Mouse (Mus musculus) adrenal gland, postnatal 10 days (tissue): Measurements from ENCODE around the gene Trpm3. TPM values are rescaled to one million over a fixed set of nuclear protein-coding genes. Genes with fewer than 3 reads are reported as not detected.

Experiments
- DNase-seq: peaks from one replicate; pipeline ENCODE4 v3.0.0; 2021; ENCODE audit warnings: mixed read lengths
- long read RNA-seq, 2 experiments: library from polyadenylated mRNA; stranded (forward); transcript quantifications; one replicate each; pipeline ENCODE4 v2.0.0; 2021
- total RNA-seq, 2 experiments: library from RNA; stranded (reverse); gene quantifications; 2 replicates each; pipeline ENCODE4 v1.2.3; 2021

The Trpm3 gene
- total RNA-seq: 1 to 10 TPM; 1.4 to 1.8 TPM
- long read RNA-seq, experiment 1, partial matches to known transcripts: 0 of 4 reads
- long read RNA-seq, experiment 1, other reads (novel, unspliced or antisense): 4 of 4 reads
- long read RNA-seq, experiment 2, partial matches to known transcripts: 0 of 4 reads
- long read RNA-seq, experiment 2, other reads (novel, unspliced or antisense): 4 of 4 reads

- peak; percentile 76 for DNase-seq
Observed at GRCm38 (mm10) chr19:22138590-22139421, at the start of gene Trpm3. Trpm3 (plus strand) TSS chr19:22139046.

- no peak for DNase-seq
Observed at GRCm38 (mm10) chr19:22100582-22100981, 38.3 kb upstream of the Trpm3 start.

DNA sequence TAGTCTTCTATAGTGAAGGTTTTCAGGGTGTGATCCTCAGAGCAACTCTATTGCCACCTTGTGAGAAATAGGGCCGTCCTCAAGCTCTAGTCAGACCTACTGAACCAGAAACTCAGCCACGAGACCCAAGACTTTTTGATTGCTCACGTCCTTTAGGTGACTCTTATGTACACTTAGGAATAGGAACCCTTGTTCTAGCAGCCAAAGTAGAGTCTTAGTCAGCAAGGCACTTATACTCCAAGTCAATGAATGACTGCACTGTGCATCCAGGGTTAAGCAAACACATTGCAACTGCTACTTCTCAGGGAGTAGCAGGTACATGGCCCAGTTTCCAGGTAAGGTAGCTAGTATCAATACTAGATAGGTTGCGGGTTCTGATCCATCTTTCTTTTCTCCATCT lies 35.0 kb upstream of the Trpm3 start:
- no peak for DNase-seq

DNA sequence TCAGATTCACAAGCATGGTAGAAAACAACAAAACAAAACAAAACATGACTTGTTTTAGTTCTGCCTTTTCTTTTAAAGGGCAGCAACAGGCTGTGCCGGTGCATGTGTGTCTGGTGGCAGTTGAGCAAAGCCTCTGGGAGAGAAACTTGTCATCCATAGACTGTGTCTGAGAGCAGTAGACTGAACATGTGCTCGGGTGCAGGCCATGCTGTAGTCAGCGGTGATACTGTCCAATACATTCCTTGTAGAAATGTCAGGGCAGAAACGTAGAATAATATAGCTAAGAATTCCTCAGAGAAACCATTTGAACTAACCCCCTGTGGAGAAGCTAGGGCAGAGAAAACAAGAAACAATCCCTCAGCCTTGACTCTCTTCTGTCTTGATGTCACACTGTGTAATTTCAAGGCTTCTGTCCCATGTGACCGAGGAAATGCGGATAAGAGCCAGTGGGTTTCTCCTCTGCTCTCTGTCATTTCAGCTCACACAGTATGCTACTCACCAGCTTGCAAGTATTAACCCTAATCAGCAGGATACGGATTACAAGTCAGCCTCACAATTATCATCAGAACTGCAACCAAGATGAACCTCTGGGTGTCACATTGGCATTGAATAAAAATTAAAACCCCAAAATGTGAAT lies 33.9 kb upstream of the Trpm3 start:
- DNase-seq: no peak

DNA sequence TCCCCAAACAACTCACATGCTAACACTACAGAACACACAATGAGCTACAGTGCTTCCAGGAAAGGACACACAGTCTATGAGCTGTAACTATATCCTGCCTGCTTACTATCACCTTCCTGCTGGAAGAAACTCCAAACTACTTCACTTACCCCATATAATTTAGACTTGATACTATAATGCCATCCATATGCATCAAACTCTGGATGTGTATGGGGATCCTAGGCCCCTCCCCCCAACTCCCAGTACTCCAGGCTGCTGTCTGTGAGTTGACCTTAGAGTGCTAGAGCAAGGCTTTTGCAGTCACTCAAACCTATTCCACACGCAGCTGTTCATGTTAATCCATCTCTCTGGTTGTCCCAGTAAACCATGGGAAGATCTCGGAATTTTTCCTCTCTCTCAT lies 33.2 kb upstream of the Trpm3 start:
- no peak for DNase-seq

DNA sequence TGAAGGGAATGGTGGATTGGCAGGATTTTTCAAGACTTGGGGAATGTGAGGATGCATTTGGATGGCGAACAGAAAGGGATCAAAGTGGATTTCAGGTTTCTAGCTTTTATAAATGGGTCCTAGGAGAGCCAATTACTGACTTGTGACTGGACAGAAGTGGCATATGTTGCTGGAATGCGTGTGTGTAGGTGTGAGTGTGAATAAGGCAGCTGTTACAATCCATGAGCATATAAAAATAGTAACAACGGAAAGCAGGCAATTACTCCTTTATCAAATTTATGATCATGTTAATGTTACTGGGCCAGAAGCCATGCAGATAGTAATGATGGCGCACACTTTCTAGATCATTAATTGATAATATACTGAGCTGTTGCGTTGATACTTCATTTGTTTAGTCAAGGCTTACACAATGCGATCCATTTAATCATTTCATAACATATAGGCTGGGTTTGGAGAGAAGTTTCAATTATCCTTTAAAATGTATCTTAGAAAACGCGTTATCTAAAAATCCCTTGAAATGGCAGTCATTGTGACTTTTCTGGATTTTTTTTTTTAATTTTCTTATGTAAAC lies 29.9 kb upstream of the Trpm3 start:
- no peak for DNase-seq

- DNase-seq: no peak
Observed at GRCm38 (mm10) chr19:22120976-22121375, 17.9 kb upstream of the Trpm3 start.

GRCm38 (mm10) chr19:22121631-22122030 lies 17.2 kb upstream of the Trpm3 start:
- DNase-seq: no peak

DNA sequence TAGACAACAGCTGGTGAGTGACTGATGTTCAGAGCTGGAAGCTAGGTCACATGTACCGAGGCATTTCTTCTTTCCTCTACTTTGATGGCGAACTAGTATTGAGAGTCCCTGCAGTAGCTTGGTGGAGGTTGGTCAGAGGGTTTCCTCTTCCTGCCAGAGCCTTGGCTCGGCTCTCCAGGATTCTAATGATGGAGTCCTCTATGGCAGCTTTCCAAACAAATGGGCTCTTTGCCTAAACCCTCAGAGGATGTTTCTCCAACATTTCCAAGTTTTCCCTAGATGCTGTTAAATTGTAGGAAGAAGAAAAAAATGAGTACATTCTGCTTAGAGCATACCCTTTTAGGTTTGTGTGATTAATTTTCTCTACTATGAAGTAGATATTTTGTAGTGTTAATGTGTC lies 6.2 kb upstream of the Trpm3 start:
- no peak for DNase-seq

DNA sequence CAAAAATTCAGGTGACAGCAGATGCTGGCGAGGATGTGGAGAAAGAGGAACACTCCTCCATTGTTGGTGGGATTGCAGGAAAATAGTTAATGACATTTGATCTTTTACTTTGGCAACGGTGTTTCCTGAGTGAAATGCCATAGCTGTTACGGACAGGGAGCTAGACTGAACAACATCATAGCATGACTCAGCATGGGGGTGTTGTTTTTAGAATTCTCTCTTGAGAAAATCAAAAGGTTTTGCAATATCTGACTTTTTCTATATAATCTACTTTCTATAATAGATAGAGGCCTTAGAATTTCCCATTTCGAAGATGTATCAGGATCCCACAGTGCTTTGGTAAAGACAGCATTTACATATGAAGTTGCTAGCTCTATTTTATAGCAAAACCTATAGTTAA lies 39.7 kb downstream of the Trpm3 start:
- DNase-seq: no peak

GRCm38 (mm10) chr19:22179017-22179416 lies 40.2 kb downstream of the Trpm3 start:
- no peak for DNase-seq

- no peak for DNase-seq
Observed at GRCm38 (mm10) chr19:22180136-22180535, 41.3 kb downstream of the Trpm3 start.

- DNase-seq: no peak
Observed at GRCm38 (mm10) chr19:22189716-22190115, 50.9 kb downstream of the Trpm3 start.

DNA sequence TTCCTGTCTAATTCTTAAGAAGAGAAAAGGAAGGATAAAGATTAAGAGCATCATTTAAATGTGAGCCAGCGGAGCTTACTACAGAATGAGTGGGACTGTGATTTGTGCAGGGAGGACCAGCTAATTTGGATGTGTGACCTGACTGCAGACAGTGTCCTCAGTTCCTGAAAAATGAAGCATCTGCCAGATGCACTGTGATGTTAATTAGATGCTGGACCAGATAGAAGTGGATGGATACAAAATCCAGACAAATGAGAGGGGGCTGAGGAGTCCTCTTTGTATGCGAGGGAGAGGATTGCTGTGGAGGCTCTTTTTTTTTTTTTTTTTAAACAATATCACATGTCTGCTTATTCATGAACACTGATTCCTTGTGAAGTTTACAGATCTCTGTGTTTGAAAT lies 83.7 kb downstream of the Trpm3 start:
- DNase-seq: no peak

DNA sequence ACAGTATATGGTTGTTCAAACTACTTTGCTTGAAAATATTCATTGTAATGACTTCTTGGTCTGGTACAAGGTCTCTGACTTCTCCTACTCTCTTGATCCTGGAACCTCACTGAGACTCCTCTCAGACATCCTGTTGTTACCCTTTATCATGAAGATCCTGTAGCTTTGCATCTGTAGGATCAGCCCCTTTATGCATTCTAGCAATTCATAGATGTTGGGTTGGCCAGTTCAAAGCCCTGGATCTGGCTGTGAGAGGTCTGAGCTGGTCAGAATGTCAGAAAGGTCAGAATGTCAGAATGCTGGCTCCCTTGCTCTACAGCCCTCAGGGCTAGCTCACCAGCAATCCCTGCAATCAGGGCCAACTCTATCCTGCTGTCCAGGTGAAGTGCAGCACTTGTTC lies 95.3 kb downstream of the Trpm3 start:
- no peak for DNase-seq

- DNase-seq: no peak
Observed at GRCm38 (mm10) chr19:22249076-22249475, 110.2 kb downstream of the Trpm3 start.

DNA sequence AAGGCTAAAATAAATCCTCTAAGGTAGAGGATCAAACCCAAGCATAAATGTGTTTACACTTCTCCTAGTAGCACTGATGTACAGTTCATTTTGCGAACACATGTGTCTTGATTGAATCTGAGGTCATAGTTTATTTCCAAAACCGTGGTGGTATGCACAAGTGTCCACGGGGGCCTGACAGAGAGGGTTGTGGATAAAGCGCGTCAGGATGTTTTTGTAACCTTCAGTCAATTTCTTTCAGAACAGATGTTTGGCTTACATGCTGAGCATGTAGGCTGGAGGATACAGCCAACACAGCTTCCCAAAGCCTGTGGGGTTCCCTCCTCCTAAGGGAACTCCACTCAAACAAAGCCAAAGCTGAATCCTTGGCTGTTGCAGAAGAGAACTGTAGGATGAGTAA lies 134.1 kb downstream of the Trpm3 start:
- no peak for DNase-seq

DNA sequence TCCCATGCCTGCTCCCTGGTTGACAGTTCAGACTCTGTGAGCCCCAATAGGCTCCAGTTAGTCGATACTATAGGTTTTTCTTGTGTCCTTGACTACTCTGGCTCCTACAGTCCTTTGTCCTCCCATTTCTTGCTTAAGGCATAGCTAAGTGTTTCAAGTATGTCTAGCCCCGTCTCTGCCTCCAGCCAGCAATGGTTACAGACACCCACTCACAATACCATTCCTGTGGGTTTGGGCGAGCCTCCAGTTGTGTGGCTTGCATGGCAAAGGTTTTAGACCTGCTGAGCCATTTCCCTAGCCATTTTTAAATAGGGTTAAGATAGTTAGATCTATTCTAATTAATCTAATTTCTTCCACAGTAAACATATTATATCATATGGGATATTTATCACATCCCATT lies 145.8 kb downstream of the Trpm3 start:
- no peak for DNase-seq

DNA sequence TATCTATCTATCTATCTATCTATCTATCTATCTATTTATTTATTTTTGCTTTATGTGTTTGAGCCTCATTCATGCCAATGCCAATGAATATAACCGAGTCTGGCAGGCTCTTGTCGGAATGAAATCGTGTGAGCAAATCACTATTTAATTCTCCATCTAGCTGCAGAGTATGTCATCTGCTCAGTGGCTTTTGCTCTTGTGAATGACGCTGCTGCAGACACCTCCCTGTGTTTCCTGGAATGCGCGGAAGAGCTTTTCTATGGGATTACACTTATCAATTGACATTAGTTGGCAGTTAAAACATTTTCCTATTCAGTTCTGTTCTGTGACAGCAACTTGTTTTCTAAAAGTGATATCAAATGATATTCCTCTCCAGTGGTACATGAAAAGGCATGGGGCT lies 153.8 kb downstream of the Trpm3 start:
- DNase-seq: no peak

DNA sequence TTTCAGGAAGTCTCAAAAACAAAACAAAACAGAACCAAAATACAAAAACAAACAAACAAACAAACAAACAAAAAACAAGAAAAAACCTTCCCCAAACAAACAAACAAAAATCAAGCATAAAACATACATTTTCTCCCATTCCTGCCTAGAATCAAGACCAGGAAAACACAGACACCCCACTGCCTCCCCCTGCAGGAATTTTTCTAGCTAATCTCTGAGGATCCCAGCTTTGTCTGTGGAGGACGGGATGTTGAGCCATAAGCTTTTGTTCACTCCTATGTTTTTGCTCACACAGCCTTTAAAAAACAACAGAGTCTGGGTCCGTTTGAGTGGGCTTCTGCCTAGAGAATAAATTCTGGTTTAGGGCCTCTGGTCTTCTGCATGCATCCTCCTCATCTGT lies 162.1 kb downstream of the Trpm3 start:
- DNase-seq: no peak

DNA sequence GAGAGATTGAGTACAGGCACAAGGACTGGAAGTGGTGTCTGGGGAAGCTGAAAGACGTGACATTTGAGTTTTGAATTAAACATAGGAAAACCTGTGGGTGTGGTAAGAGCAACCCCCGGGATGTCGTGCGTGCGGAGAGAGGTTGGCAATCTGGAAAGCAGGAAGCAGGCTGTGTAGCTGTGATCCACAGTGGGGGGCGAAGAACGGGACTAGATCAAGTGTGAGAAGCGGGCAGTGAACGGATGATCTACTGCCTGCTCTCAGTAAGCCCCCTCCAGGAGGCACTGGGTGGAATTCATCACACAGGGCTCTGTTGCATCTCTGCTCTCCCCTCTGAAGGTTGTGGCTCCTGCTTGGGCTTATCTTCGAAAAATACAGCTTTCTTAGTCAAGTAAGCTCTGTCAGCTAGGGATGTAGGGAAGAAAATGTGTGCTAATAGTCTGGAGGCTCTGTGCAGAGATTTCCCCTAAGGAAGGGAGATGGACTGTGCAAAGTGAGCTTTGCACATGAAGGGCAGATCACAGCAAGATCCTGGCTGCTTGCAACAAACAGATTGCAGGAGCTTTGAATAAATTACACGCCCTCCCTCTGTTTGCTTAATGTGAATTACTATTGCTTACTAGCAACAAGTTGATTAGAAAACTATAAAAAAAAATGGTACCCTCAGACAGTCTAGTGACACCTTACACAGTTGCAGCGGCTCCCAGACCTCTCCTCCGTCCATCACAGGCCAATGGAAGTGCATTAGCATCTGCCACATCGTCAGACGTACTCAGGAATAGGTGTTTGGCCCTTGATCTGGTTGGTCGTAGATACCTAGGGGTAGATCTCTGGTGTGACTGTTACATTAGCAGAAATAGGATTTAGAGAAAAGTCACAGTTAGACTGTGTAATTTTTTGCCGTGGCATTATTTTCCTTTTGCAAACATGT lies 164.4 kb downstream of the Trpm3 start:
- no peak for DNase-seq
